Mouse (Mus musculus): Measurements from ENCODE around the gene Rmnd5a.

GRCm38 (mm10) chr6:71418874-71419273 lies 21.6 kb downstream of the Rmnd5a start:
- TF ChIP-seq CTCF (IDR thresholded peaks at IDR 0.05; ENCODE audit: low read depth, low read length) (no peak), POLR2A (IDR thresholded peaks at IDR 0.05; ENCODE audit: borderline replicate concordance, low read depth, low read length) (no peak)
